Mouse (Mus musculus) monocyte, adult 2 months (primary cell): ENCODE results near the gene Gbx2.

Experiments
- DNase-seq, 2 experiments: peaks; one replicate each; pipeline ENCODE4 v3.0.0; 2022; ENCODE audit warnings: low spot score in 2 of 2, low read depth in 1 of 2

Gene Gbx2

DNA sequence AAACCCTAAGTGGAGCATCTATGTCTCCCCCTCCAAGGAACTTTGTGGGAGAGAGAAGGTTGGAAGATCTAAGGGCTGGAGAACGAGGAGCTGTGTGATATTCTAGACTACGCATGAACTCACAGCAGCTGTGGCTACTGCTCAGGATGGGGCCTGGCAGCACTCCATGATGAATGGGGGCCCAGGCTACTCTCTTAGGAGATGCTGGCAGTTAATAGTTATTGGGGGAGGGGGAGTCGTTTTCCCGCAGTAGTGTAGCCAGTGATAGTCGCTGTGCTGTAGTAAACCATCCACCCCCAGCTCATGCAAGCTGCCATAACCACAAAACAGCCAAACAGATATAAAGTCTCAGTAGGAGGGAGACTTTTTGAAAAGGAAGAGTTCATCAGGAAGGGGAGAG is 18.6 kb downstream of the Gbx2 start:
- DNase-seq: no peak

DNA sequence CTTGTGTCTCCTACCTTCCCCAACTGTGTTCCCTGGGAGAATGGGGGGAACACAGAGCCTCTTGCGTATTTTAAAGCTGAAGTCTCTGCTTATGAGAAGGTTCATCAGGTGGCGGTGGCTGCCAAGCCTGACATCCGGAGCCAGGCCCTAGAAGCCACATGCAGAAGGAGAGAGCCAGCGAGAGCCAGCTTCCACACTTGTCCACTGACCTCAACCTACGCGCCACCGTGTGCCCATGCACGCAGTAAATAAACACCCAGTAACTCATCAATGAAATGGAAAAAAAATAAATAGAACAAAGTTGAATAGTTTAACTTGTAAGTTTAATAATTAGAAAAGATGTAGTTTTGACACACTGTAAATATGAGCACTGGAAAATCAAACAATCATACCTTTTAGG is 21.2 kb downstream of the Gbx2 start:
- no peak for DNase-seq

DNA sequence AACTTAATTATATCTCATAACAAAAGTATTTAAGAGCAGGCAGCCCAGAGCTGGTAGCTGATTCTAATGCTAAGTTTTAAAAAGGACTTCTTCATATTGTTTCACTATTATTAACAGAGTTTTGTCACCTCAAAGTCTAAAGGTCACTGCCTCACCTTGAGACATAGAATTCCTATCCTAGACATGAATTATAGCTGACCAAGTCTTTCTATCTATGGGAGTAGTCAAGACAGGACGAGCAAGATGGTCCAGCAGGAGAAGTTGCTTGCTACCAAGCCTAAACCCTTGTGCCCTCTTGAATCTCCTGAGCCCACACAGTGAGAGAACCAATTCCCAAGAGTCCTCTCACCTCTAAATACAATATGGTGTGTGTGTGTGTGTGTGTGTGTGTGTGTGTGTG is 28.3 kb downstream of the Gbx2 start:
- DNase-seq: no peak

DNA sequence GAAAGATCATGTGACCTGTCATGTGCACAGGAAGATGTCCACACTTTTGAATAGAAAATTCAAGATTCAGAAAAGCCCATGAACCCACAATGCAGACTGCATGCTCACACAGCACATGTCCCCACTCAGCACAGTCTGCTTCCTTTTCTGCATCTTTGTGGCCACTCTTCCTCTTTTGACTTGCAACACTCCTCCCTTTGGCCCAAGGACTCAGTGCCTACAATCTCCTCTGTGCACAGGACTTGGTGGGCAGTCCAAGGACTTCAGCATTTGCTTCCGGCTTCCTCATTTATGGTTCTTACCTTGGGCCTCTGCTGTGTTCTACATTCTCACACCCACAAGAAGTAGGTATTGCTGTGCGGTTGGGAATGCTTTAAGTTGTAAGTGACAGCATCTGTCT is 28.7 kb downstream of the Gbx2 start:
- DNase-seq: no peak

DNA sequence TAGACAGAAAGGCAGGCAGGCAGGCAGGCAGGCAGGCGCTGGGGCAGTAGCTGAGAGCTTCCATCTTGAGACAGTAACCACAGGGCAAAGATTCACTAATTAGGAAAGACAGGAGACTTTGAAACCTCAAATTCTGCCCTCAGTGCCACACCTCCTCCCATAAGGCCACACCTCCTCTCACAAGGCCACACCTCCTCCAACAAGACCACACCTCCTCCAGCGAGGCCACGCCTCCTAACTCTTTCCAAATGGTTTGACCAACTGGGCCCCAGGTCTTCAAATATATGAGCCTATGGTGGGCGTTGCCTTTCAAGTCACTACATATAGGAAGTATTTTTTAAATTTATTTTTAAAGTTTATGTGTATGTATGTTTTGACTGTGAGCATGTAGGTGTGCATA is 29.6 kb downstream of the Gbx2 start:
- DNase-seq: no peak

DNA sequence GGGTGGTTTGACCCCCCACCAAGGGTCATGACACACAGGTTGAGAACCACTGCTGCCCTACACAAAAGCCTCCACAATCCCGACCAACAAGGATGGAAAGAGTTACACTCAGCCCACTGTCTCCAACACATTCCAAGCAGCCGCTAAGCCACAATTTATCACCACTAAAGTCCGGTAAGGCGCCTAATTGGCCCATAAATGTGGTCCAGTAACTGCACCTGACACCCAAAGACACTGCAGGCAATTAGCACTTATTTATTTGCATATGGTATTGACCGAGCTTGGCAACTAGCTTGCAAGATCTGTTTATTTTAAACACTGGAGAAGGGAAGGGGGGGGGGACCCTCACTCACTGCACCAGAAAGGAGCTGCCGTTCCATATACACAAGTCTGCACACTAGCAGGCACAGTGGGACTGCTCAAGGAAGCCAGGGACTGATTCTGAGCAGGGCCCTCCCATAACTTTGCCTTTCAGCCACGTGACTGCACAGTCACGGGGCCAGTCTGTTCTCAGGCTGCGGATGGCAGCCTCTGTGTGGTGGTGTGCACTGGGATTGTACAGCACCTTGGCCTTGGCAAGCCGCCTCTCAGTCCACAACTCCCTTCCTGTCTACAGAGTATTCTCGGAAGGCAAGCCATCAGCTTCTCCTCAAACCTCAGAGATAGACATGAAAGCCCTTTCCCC is 31.1 kb downstream of the Gbx2 start:
- no peak for DNase-seq

DNA sequence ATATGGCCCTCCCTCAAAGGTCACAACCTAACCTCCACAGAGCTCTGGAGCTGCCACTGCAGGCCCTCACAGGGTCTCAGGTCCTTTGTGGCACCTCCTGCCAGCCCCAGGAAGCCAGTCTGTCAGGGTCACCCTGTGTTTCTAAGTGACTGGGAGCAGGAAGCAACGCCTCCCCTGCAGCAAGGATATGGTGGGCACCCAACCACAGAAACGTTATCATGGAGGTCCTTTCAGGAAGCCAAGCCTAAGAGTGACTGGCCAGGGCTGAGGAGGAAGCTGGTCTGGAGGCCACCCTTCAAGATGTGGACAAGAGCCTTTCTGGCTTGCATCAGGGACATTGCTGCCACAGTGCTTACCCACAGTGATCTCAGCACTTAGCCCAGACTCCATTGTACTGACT is 31.9 kb downstream of the Gbx2 start:
- no peak for DNase-seq

DNA sequence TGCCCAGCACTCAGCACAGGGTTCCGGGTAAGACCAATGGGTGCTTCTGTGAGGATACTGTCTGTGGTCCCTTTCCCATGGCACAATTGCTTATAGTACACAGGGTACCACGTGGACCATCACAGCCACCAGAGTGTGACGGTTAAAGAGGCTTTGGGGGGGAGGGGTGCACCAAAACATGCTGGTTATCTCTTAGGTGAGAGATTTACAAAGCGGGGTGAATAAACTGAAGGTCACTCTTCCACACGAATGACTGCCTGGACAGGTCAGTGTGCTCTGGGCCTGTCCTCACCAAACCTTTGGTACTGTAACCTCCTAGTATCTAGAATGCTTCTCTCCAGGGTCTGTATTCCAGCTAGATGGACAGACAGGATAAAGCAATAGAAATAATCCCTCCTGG is 35.2 kb downstream of the Gbx2 start:
- no peak for DNase-seq

DNA sequence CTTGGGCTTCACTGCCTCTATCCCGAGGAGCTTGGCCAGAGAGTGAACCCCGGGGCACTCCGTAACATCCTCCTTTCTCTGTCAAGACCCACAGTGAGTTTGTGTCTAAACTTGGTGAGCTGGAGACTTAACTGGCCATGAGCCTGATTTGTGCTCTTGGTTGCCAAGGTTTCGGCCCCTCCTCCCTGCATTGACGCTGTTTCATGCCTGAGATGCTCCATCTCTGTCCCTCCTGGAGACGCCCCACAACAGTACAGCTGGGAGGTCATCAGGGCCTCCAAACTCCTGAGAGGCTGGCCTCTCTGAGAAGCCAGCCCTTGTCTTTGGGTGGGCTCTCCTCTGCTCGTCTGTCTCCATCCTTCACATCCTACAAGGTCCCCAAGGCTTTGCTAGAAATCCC is 38.7 kb downstream of the Gbx2 start:
- DNase-seq: no peak

DNA sequence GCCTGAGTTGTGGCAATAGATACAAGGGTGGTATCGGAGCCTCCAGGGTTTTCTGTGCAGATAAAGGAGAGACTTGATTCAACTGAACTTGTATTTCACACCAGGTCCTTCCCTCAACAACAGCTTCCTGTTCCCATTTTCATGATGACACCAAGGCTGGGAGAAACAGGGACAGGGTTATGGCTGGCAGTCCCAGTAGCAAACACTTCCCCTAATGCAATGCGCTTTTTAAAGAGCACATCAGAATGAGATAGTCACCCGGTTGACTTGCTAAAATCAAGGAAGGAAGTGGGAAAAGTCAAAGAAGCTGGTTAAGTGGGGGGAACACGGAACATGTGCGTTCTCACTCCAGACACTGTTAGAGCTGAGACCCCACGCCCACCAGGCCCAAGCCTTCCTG is 39.6 kb downstream of the Gbx2 start:
- DNase-seq: no peak

DNA sequence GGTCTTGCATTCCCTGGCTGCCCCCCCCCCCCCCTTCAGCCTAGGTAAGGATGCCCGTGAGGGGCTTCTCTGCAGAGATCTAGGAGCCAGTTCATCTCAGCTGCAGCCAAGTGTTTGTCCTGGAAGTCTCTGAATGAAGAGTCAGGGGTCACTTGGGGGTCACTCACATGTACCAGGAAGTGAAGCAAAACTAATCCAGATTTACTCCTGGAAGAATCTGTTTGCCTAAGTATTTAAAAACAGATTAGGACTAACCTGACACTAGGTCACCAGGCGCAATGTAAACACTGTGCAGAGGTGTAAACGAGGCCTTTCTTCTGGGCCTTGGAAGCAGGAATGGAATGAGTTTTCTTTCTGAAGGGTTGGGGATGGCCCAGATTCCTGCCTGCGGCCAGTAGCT is 45.3 kb downstream of the Gbx2 start:
- no peak for DNase-seq

DNA sequence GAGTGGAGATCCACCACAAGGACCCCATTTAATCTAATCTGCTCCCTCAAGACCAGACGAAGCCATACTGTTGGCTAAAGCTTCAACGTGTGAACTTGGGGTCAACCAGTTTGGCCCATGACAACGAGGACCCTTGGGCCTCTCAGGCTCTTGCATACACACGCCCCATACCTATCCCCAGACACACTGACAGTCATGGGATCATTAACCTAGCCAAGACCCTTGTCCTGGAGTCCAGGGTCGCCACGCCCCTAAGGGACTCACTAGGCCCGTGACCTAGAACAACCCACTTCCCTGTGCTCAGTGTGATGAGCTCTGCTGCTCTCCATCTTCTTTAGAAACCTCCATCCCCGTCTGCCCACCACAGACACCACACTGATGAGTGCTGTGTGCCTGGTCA is 46.6 kb downstream of the Gbx2 start:
- no peak for DNase-seq

DNA sequence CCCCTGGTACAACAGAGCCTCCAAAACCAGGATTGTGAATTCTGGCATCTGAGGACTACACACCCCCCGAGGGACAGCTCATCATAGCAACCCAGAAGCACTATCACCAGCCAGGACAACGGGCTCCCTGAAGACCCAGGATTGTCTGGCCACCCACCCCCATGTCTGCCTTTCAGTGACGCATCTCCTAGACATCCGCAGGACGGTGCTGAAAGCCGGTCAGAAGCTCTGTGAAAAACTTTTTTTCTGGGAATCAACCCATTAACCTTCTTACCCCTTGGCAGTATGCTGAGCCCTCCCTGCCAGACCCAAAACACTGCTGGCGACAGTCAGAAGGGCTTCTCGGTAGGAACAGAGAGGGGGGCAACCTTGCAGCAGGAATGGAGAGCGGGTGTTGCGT is 50.1 kb downstream of the Gbx2 start:
- no peak for DNase-seq

DNA sequence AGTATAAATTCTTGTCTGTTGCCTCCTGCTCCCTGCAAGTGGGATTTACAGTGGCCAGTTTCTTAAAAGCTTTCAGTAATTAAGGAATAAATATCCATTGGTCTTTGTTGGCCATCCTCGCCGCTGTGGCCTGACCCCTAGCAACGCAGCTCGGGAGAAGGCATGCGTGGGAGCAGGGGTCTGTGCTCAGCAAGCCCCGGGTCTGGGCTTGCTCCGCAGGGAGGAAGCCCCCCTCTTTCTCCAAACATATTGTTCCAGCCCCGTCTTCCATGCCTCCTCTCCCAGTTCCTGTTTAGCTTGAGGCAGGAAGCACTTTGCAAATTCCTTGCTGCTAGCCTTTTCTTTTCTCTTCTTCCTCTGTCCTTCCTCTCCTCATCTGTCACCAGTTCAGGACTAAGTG is 50.8 kb downstream of the Gbx2 start:
- DNase-seq: no peak

DNA sequence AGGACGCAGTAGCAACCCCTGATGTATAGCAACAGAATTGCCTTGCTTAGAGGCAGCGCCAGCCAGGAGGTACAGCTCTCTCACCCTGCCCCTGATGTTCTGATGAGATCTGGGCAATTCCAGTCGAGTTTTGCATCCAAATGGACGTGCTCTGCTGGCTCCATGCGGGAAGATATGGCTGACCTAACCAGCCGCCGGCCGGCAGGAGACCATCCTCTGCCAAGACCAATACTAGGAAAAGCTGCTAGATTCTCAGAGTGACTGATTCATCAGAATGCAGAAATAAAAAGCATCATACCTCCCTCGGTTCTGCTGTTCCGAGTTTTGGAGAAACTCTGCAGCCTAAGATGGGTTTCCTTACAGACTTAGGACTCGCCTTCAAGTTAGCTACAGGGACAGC is 52.5 kb downstream of the Gbx2 start:
- DNase-seq: no peak
